Mouse (Mus musculus): ENCODE results near the gene Nras. TPM values are rescaled to one million over a fixed set of nuclear protein-coding genes. Genes with fewer than 3 reads are reported as not detected.

Gene Nras
- polyA plus RNA-seq, 1 experiment from 2014 or later: 87.5 TPM

- ATAC-seq (ENCODE audit: low FRiP score) (peak; percentile 94), DNase-seq (ENCODE audit: low spot score) (peak; percentile 75)
- Histone ChIP-seq H3K4me1 (replicated peaks; ENCODE audit: control insufficient read depth, insufficient read depth, low read length) (peaks cover 8% of the 10 kb centered on the region; the same call in 1 of the 2 replicates), H3K36me3 (replicated peaks; ENCODE audit: control insufficient read depth, insufficient read depth) (no peaks in the 10 kb centered on the region), H3K27me3 (ENCODE audit: control insufficient read depth, insufficient read depth, low read length) (peaks cover 30% of the 10 kb centered on the region), H3K9me3 (ENCODE audit: control insufficient read depth, low read length) (no peaks in the 10 kb centered on the region), H3K4me2 (replicated peaks) (peak within 1 kb of the TSS; percentile 96), H3K27ac (no peak within 1 kb of the TSS), H3K9ac (peak within 1 kb of the TSS; percentile 63), H3K4me3 (replicated peaks; ENCODE audit: low read length) (peak within 1 kb of the TSS; percentile 66)
- 1% methylated on average over 72 of the region's 72 CpGs for WGBS
Measured at GRCm38 (mm10) chr3:103102454-103103390, 44.6 kb downstream of the Nras start, which contains the start of gene Dennd2c. Dennd2c (plus strand) TSS chr3:103102604.

DNA sequence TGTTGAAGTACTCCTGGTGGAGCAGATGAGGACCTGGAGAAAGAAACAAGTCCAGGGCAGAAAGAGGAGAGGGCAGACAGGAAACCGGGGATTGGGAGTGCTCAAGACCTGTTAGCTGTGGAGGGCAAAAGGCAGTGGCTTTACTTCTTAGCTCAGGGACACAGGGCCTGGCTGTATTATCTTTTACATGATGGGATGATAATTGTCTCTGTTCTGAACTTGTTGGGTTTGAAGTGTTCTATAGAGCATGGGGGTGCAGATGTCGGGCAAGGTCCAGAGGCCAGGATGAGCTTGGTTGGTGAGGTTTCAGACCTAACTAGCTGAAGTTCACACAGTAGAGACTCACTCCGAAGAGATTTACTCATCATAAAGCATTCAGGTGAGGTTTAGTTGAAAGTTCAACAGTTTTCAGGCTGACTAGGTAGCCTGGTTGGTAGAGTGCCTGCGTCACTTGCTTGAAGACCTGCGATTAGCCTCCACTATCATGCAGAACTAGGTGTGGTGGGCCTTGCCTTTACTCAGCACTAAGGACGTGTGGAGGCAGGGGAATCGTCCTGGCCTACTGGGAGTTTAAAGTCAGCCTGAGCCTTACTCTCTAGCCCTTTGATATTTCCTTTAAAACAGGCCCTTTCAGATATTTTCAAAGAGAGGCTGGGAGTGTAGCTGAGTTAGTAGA lies 49.6 kb downstream of the Nras start:
- H3K27ac ChIP-seq: no peak overlapping the region
- H3K4me3 ChIP-seq (replicated peaks; ENCODE audit: low read length): no peak overlapping the region
- H3K4me2 ChIP-seq (replicated peaks): no peak overlapping the region
- no peaks in the 10 kb centered on the region for H3K4me1 ChIP-seq (replicated peaks; ENCODE audit: control insufficient read depth, insufficient read depth, low read length)
- 89% methylated on average over 7 of the region's 7 CpGs for WGBS
- no peak for ATAC-seq (ENCODE audit: low FRiP score)
- H3K9me3 ChIP-seq (ENCODE audit: control insufficient read depth, low read length): no peaks in the 10 kb centered on the region
- DNase-seq (ENCODE audit: low spot score): no peak
- no peak overlapping the region for H3K9ac ChIP-seq
- H3K36me3 ChIP-seq (replicated peaks; ENCODE audit: control insufficient read depth, insufficient read depth): no peaks in the 10 kb centered on the region
- peaks cover 18% of the 10 kb centered on the region for H3K27me3 ChIP-seq (ENCODE audit: control insufficient read depth, insufficient read depth, low read length)

- H3K4me1 ChIP-seq (replicated peaks; ENCODE audit: control insufficient read depth, insufficient read depth, low read length): no peaks in the 10 kb centered on the region
- 79% methylated on average over 5 of the region's 5 CpGs for WGBS
- no peak overlapping the region for H3K9ac ChIP-seq
- H3K4me3 ChIP-seq (replicated peaks; ENCODE audit: low read length): no peak overlapping the region
- no peak overlapping the region for H3K4me2 ChIP-seq (replicated peaks)
- no peak for ATAC-seq (ENCODE audit: low FRiP score)
- H3K36me3 ChIP-seq (replicated peaks; ENCODE audit: control insufficient read depth, insufficient read depth): no peaks in the 10 kb centered on the region
- no peaks in the 10 kb centered on the region for H3K9me3 ChIP-seq (ENCODE audit: control insufficient read depth, low read length)
- no peak overlapping the region for H3K27ac ChIP-seq
- no peak for DNase-seq (ENCODE audit: low spot score)
- no peaks in the 10 kb centered on the region for H3K27me3 ChIP-seq (ENCODE audit: control insufficient read depth, insufficient read depth, low read length)
Measured at GRCm38 (mm10) chr3:103112216-103112615, 54.1 kb downstream of the Nras start.

Other genes starting within 250 kb of the Nras start
- gene Sycp1, start 122.2 kb upstream of the Nras start, polyA plus RNA-seq (2014; fragmentation: Nextera tagmentation; extraction: Ambion mirVana): not detected in 2 replicates
- 0.07 and 0.09 TPM in 2 replicates for gene Nr1h5, start 94.2 kb upstream of the Nras start, polyA plus RNA-seq (2014; fragmentation: Nextera tagmentation; extraction: Ambion mirVana)
- 67.0 TPM in 2 replicates for gene Sike1, start 62.6 kb upstream of the Nras start, polyA plus RNA-seq (2014; fragmentation: Nextera tagmentation; extraction: Ambion mirVana)
- 416 and 429 TPM in 2 replicates for gene Csde1, start 37.9 kb upstream of the Nras start, polyA plus RNA-seq (2014; fragmentation: Nextera tagmentation; extraction: Ambion mirVana)
- not detected in 2 replicates for gene Ampd1, start 15.7 kb downstream of the Nras start, polyA plus RNA-seq (2014; fragmentation: Nextera tagmentation; extraction: Ambion mirVana)
- gene Dennd2c, start 44.3 kb downstream of the Nras start, polyA plus RNA-seq (2014; fragmentation: Nextera tagmentation; extraction: Ambion mirVana): 1.3 TPM in 2 replicates
- gene Bcas2, start 113.4 kb downstream of the Nras start, polyA plus RNA-seq (2014; fragmentation: Nextera tagmentation; extraction: Ambion mirVana): 184 and 190 TPM in 2 replicates
- 26.1 and 31.9 TPM in 2 replicates for gene Trim33, start 221.0 kb downstream of the Nras start, polyA plus RNA-seq (2014; fragmentation: Nextera tagmentation; extraction: Ambion mirVana)

Data from hindbrain, embryonic 14.5 days (tissue).